Mouse (Mus musculus): ENCODE measurements at regions not wholly inside any gene's neighbourhood (a gene's known extent, or its start where the extent isn't known, plus 50 kb on each side); places are given as distances from the start of the nearest gene placed in this dataset.

- DNase-seq (ENCODE audit: extremely low read depth, low read depth): no peak
Measured at GRCm38 (mm10) chr1:125156093-125156492, 279.4 kb downstream of the Actr3 start.

GRCm38 (mm10) chr1:125149817-125150216 is 285.7 kb downstream of the Actr3 start:
- DNase-seq (ENCODE audit: extremely low read depth, low read depth): no peak

GRCm38 (mm10) chr1:125123861-125124260 is 311.7 kb downstream of the Actr3 start:
- DNase-seq (ENCODE audit: extremely low read depth, low read depth): no peak

GRCm38 (mm10) chr1:125100596-125100995 is 334.9 kb downstream of the Actr3 start:
- DNase-seq (ENCODE audit: extremely low read depth, low read depth): no peak

- DNase-seq (ENCODE audit: extremely low read depth, low read depth): no peak
Measured at GRCm38 (mm10) chr1:125084906-125085305, 350.6 kb downstream of the Actr3 start.

GRCm38 (mm10) chr1:125039572-125040326 is 395.8 kb downstream of the Actr3 start:
- DNase-seq (ENCODE audit: extremely low read depth, low read depth): no peak

- no peak for DNase-seq (ENCODE audit: extremely low read depth, low read depth)
Measured at GRCm38 (mm10) chr1:125013301-125013700, 422.2 kb downstream of the Actr3 start.

GRCm38 (mm10) chr1:125011893-125012292 is 423.6 kb downstream of the Actr3 start:
- no peak for DNase-seq (ENCODE audit: extremely low read depth, low read depth)

GRCm38 (mm10) chr1:124997577-124997976 is 437.9 kb downstream of the Actr3 start:
- DNase-seq (ENCODE audit: extremely low read depth, low read depth): no peak

GRCm38 (mm10) chr1:124950849-124951248 is 484.7 kb downstream of the Actr3 start:
- DNase-seq (ENCODE audit: extremely low read depth, low read depth): no peak

- no peak for DNase-seq (ENCODE audit: extremely low read depth, low read depth)
Measured at GRCm38 (mm10) chr1:124904373-124904772, 531.2 kb downstream of the Actr3 start.

GRCm38 (mm10) chr1:124871148-124871547 is 564.4 kb downstream of the Actr3 start:
- no peak for DNase-seq (ENCODE audit: extremely low read depth, low read depth)

- no peak for DNase-seq (ENCODE audit: extremely low read depth, low read depth)
Measured at GRCm38 (mm10) chr1:124866248-124866647, 569.3 kb downstream of the Actr3 start.

- DNase-seq (ENCODE audit: extremely low read depth, low read depth): no peak
Measured at GRCm38 (mm10) chr1:124845681-124846080, 589.8 kb downstream of the Actr3 start.

- no peak for DNase-seq (ENCODE audit: extremely low read depth, low read depth)
Measured at GRCm38 (mm10) chr1:124825717-124826116, 609.8 kb downstream of the Actr3 start.

GRCm38 (mm10) chr1:124793026-124793425 is 642.5 kb downstream of the Actr3 start:
- DNase-seq (ENCODE audit: extremely low read depth, low read depth): no peak

- DNase-seq (ENCODE audit: extremely low read depth, low read depth): no peak
Measured at GRCm38 (mm10) chr1:124790646-124791045, 644.9 kb downstream of the Actr3 start.

- no peak for DNase-seq (ENCODE audit: extremely low read depth, low read depth)
Measured at GRCm38 (mm10) chr1:124790130-124790529, 645.4 kb downstream of the Actr3 start.

GRCm38 (mm10) chr1:124783066-124783465 is 652.5 kb downstream of the Actr3 start:
- DNase-seq (ENCODE audit: extremely low read depth, low read depth): no peak

- DNase-seq (ENCODE audit: extremely low read depth, low read depth): no peak
Measured at GRCm38 (mm10) chr1:124777685-124778084, 657.8 kb downstream of the Actr3 start.

- DNase-seq (ENCODE audit: extremely low read depth, low read depth): no peak
Measured at GRCm38 (mm10) chr1:124756721-124757120, 678.8 kb downstream of the Actr3 start.

GRCm38 (mm10) chr1:124739777-124740176 is 694.4 kb upstream of the Dpp10 start:
- DNase-seq (ENCODE audit: extremely low read depth, low read depth): no peak

GRCm38 (mm10) chr1:124730364-124730763 is 685.0 kb upstream of the Dpp10 start:
- no peak for DNase-seq (ENCODE audit: extremely low read depth, low read depth)

All from MEL-GATA-1-ER (cell line).